Mouse (Mus musculus): ENCODE measurements around the gene Schip1. TPM values are rescaled to one million over a fixed set of nuclear protein-coding genes. Genes with fewer than 3 reads are reported as not detected.

The Schip1 gene
- polyA plus RNA-seq, 2 experiments, result 12.1 to 18.9 TPM

GRCm38 (mm10) chr3:68467941-68468687, 403.5 kb downstream of the Schip1 start:
- 6% methylated on average over 10 of the region's 10 CpGs for WGBS
- H3K27me3 ChIP-seq (ENCODE audit: control insufficient read depth, insufficient read depth, low read length), result no peaks in the 10 kb centered on the region
- H3K9ac ChIP-seq (ENCODE audit: low read depth, low read length, severe bottlenecking), result no peak overlapping the region
- no peak for TF ChIP-seq POLR2A (IDR thresholded peaks at IDR 0.05; ENCODE audit: borderline replicate concordance, extremely low read depth, insufficient read depth, insufficient read length)
- H3K4me1 ChIP-seq (ENCODE audit: control insufficient read depth, insufficient read depth, low read length), result peaks cover 15% of the 10 kb centered on the region
- no peak for ATAC-seq (ENCODE audit: low FRiP score, low read depth)
- H3K36me3 ChIP-seq (ENCODE audit: control insufficient read depth, insufficient read depth, low read length), result no peaks in the 10 kb centered on the region
- no peak overlapping the region for H3K27ac ChIP-seq (replicated peaks; ENCODE audit: low read depth, low read length)
- no peaks in the 10 kb centered on the region for H3K9me3 ChIP-seq (ENCODE audit: control insufficient read depth, low read length)
- H3K4me3 ChIP-seq (replicated peaks; ENCODE audit: low read length), result 0 out of 2 replicates have a peak overlapping the region, but pooled peaks have one; percentile 3
- H3K4me2 ChIP-seq (replicated peaks; ENCODE audit: low read depth, low read length, severe bottlenecking), result peak overlapping the region; percentile 36
- no peak for DNase-seq (ENCODE audit: low spot score)

- DNase-seq (ENCODE audit: low spot score) (no peak), ATAC-seq (ENCODE audit: low FRiP score, low read depth) (no peak)
- H3K4me1 ChIP-seq (ENCODE audit: control insufficient read depth, insufficient read depth, low read length), result peaks cover 15% of the 10 kb centered on the region
- no peak overlapping the region for H3K4me3 ChIP-seq (replicated peaks; ENCODE audit: low read length)
- H3K27ac ChIP-seq (replicated peaks; ENCODE audit: low read depth, low read length), result no peak overlapping the region
- H3K4me2 ChIP-seq (replicated peaks; ENCODE audit: low read depth, low read length, severe bottlenecking), result no peak overlapping the region
- 69% methylated on average over 1 of the region's 1 CpGs for WGBS
- H3K36me3 ChIP-seq (ENCODE audit: control insufficient read depth, insufficient read depth, low read length), result no peaks in the 10 kb centered on the region
- no peaks in the 10 kb centered on the region for H3K27me3 ChIP-seq (ENCODE audit: control insufficient read depth, insufficient read depth, low read length)
- no peaks in the 10 kb centered on the region for H3K9me3 ChIP-seq (ENCODE audit: control insufficient read depth, low read length)
- no peak overlapping the region for H3K9ac ChIP-seq (ENCODE audit: low read depth, low read length, severe bottlenecking)
- no peak for TF ChIP-seq POLR2A (IDR thresholded peaks at IDR 0.05; ENCODE audit: borderline replicate concordance, extremely low read depth, insufficient read depth, insufficient read length)
These were observed 405.0 kb downstream of the Schip1 start for GRCm38 (mm10) chr3:68469643-68470042.

GRCm38 (mm10) chr3:68470061-68470460, 405.5 kb downstream of the Schip1 start:
- H3K4me1 ChIP-seq (ENCODE audit: control insufficient read depth, insufficient read depth, low read length), result peaks cover 15% of the 10 kb centered on the region
- H3K4me3 ChIP-seq (replicated peaks; ENCODE audit: low read length), result no peak overlapping the region
- TF ChIP-seq POLR2A (IDR thresholded peaks at IDR 0.05; ENCODE audit: borderline replicate concordance, extremely low read depth, insufficient read depth, insufficient read length), result no peak
- H3K9ac ChIP-seq (ENCODE audit: low read depth, low read length, severe bottlenecking), result no peak overlapping the region
- no peaks in the 10 kb centered on the region for H3K36me3 ChIP-seq (ENCODE audit: control insufficient read depth, insufficient read depth, low read length)
- ATAC-seq (ENCODE audit: low FRiP score, low read depth), result no peak
- no peaks in the 10 kb centered on the region for H3K27me3 ChIP-seq (ENCODE audit: control insufficient read depth, insufficient read depth, low read length)
- H3K4me2 ChIP-seq (replicated peaks; ENCODE audit: low read depth, low read length, severe bottlenecking), result no peak overlapping the region
- H3K9me3 ChIP-seq (ENCODE audit: control insufficient read depth, low read length), result no peaks in the 10 kb centered on the region
- no peak for DNase-seq (ENCODE audit: low spot score)
- WGBS, result 27% methylated on average over 3 of the region's 3 CpGs
- no peak overlapping the region for H3K27ac ChIP-seq (replicated peaks; ENCODE audit: low read depth, low read length)

GRCm38 (mm10) chr3:68470622-68471021, 406.0 kb downstream of the Schip1 start:
- no peak overlapping the region for H3K4me3 ChIP-seq (replicated peaks; ENCODE audit: low read length)
- no peak for TF ChIP-seq POLR2A (IDR thresholded peaks at IDR 0.05; ENCODE audit: borderline replicate concordance, extremely low read depth, insufficient read depth, insufficient read length)
- WGBS, result 17% methylated on average over 5 of the region's 5 CpGs
- peaks cover 15% of the 10 kb centered on the region for H3K4me1 ChIP-seq (ENCODE audit: control insufficient read depth, insufficient read depth, low read length)
- H3K36me3 ChIP-seq (ENCODE audit: control insufficient read depth, insufficient read depth, low read length), result no peaks in the 10 kb centered on the region
- H3K27me3 ChIP-seq (ENCODE audit: control insufficient read depth, insufficient read depth, low read length), result peaks cover under 1% of the 10 kb centered on the region; the same call in 1 of the 2 replicates
- H3K27ac ChIP-seq (replicated peaks; ENCODE audit: low read depth, low read length), result no peak overlapping the region
- ATAC-seq (ENCODE audit: low FRiP score, low read depth) (peak; percentile 67; the same call in 1 of the 2 replicates), DNase-seq (ENCODE audit: low spot score) (peak; percentile 34)
- H3K9me3 ChIP-seq (ENCODE audit: control insufficient read depth, low read length), result no peaks in the 10 kb centered on the region
- no peak overlapping the region for H3K4me2 ChIP-seq (replicated peaks; ENCODE audit: low read depth, low read length, severe bottlenecking)
- H3K9ac ChIP-seq (ENCODE audit: low read depth, low read length, severe bottlenecking), result no peak overlapping the region

DNA sequence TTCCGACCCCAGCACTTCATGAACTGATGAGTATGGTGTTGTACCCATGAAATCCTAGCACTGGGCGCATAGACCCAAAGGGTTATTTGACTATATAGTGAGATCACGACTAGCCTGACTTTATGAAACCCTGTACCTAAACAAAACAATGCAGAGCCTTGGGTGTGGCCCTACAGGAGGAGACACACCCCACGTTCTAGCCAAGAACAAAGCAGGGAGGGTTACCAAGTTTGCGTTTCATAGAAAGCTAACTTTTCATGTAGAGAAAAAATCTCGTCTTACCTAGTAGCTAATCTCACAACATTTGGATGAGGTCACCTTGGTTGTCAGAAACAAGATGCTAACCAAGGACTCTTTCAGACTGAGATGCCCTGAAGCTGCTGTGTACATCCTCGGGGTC, 411.7 kb downstream of the Schip1 start:
- Histone ChIP-seq H3K27ac (replicated peaks; ENCODE audit: low read depth, low read length) (no peak overlapping the region), H3K36me3 (ENCODE audit: control insufficient read depth, insufficient read depth, low read length) (no peaks in the 10 kb centered on the region), H3K9me3 (ENCODE audit: control insufficient read depth, low read length) (no peaks in the 10 kb centered on the region), H3K4me1 (ENCODE audit: control insufficient read depth, insufficient read depth, low read length) (no peaks in the 10 kb centered on the region), H3K4me3 (replicated peaks; ENCODE audit: low read length) (no peak overlapping the region), H3K9ac (ENCODE audit: low read depth, low read length, severe bottlenecking) (no peak overlapping the region), H3K4me2 (replicated peaks; ENCODE audit: low read depth, low read length, severe bottlenecking) (no peak overlapping the region), H3K27me3 (ENCODE audit: control insufficient read depth, insufficient read depth, low read length) (peaks cover 4% of the 10 kb centered on the region; the same call in 1 of the 2 replicates)
- WGBS, result 89% methylated on average over 7 of the region's 7 CpGs
- DNase-seq (ENCODE audit: low spot score) (no peak), ATAC-seq (ENCODE audit: low FRiP score, low read depth) (no peak)
- no peak for TF ChIP-seq POLR2A (IDR thresholded peaks at IDR 0.05; ENCODE audit: borderline replicate concordance, extremely low read depth, insufficient read depth, insufficient read length)
